Mouse (Mus musculus) NIH3T3 (cell line): ENCODE results near the gene Gpank1.
A peak's percentile ranks its signal among the peaks of the same experiment; 100 is the strongest.

Experiments
- DNase-seq: peaks from one replicate; pipeline ENCODE4 v3.0.0-alpha.2; 2012; ENCODE audit warnings: low read depth

Gene Gpank1

GRCm38 (mm10) chr17:35131500-35132173 lies 10.4 kb downstream of the Gpank1 start, which contains the start of gene Apom:
Gene Apom, minus strand, starts transcription at chr17:35132050.
- DNase-seq: no peak

GRCm38 (mm10) chr17:35132174-35132560 lies 10.9 kb downstream of the Gpank1 start:
- DNase-seq: no peak

- DNase-seq: no peak
These were observed 12.3 kb downstream of the Gpank1 start for GRCm38 (mm10) chr17:35133517-35133916.

GRCm38 (mm10) chr17:35134801-35135590 lies 13.7 kb downstream of the Gpank1 start, which contains the start of gene Bag6:
Gene Bag6, plus strand, starts transcription at chr17:35135178.
- peak; percentile 98 for DNase-seq

GRCm38 (mm10) chr17:35135591-35136320 lies 14.5 kb downstream of the Gpank1 start:
- DNase-seq: no peak

GRCm38 (mm10) chr17:35139269-35139668 lies 18.0 kb downstream of the Gpank1 start:
- no peak for DNase-seq

GRCm38 (mm10) chr17:35140490-35140996 lies 19.3 kb downstream of the Gpank1 start:
- DNase-seq: no peak

- DNase-seq: no peak
These were observed 20.7 kb downstream of the Gpank1 start for GRCm38 (mm10) chr17:35141971-35142370.

- DNase-seq: no peak
These were observed 24.9 kb downstream of the Gpank1 start for GRCm38 (mm10) chr17:35146139-35146538.

GRCm38 (mm10) chr17:35147348-35147747 lies 26.1 kb downstream of the Gpank1 start:
- DNase-seq: peak; percentile 24

- DNase-seq: peak; percentile 56
These were observed 26.8 kb downstream of the Gpank1 start for GRCm38 (mm10) chr17:35147922-35148639.

GRCm38 (mm10) chr17:35152121-35152520 lies 30.9 kb downstream of the Gpank1 start:
- DNase-seq: no peak

- DNase-seq: no peak
These were observed 31.8 kb downstream of the Gpank1 start for GRCm38 (mm10) chr17:35153077-35153476.

- peak; percentile 81 for DNase-seq
These were observed 32.7 kb downstream of the Gpank1 start for GRCm38 (mm10) chr17:35153931-35154330.

- no peak for DNase-seq
These were observed 33.4 kb downstream of the Gpank1 start for GRCm38 (mm10) chr17:35154616-35155015.

GRCm38 (mm10) chr17:35155451-35155850 lies 34.2 kb downstream of the Gpank1 start:
- no peak for DNase-seq

GRCm38 (mm10) chr17:35156461-35157200 lies 35.4 kb downstream of the Gpank1 start:
- no peak for DNase-seq

GRCm38 (mm10) chr17:35157254-35157653 lies 36.0 kb downstream of the Gpank1 start:
- DNase-seq: no peak

- no peak for DNase-seq
These were observed 36.5 kb downstream of the Gpank1 start for GRCm38 (mm10) chr17:35157661-35158175.

GRCm38 (mm10) chr17:35158850-35159593 lies 37.8 kb downstream of the Gpank1 start:
- DNase-seq: no peak
